Mouse (Mus musculus) CH12F3 (cell line): ENCODE measurements around the gene Hrg.
"Not testable (repeated sequence)": the region's sequence is repeated elsewhere in the genome, so short reads cannot be mapped to it uniquely, and the experiment has no call there.

ENCODE experiments used
- in situ Hi-C: fragments of 300-500 bp; cut with MboI; formaldehyde crosslinking; loops from 2 replicates; pipeline ENCODE4 v1.14.3; 2020; ENCODE audit warnings: low sequenced_read_pairs

Gene Hrg

DNA sequence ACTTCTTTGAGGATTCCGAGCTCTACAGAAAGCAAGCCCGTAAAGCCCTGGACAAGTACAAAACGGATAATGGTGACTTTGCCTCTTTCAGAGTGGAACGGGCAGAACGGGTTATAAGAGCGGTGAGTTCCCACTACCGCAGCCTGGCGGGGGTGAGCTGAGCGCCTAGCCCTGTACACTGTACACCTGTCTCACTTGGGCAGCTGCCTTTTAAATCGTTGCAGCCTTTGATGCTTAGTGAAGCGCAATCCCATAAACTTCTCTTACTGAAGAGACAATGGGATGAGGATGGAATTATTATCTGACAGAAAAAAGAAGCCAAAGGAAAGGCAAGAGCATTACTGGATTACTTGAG, 5.2 kb downstream of the Hrg start:
- in situ Hi-C loops = no loop called here

DNA sequence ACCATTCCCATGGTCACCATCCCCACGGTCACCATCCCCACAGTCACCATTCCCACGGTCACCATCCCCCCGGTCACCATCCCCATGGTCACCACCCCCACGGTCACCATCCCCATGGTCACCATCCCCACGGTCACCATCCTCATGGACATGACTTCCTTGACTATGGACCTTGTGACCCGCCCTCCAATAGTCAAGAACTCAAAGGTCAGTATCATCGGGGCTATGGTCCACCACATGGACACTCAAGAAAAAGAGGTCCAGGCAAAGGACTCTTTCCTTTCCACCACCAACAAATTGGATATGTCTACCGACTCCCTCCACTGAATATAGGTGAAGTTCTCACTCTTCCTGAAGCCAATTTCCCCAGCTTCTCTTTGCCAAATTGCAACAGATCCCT, 10.2 kb downstream of the Hrg start:
- in situ Hi-C loops = no loop called here

DNA sequence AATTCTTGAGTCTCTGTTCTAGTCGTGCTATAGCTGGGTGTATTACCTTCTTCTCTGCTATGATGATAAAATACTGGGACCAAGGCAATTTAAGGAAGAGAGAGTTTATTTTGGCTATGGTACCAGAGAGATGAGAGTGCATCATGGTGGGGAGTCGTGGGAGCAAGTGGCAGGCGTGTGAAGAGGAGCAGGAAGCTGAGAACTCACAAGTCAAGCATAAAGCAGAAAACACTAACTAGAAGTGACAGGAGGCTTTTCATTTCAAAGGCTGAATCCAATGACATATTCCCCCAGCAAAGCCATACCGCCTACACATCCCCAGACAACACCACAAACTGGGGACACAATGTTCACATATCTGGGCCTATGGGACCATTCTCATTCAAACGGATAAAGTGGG, 11.4 kb downstream of the Hrg start:
- in situ Hi-C loops = no loop called here

DNA sequence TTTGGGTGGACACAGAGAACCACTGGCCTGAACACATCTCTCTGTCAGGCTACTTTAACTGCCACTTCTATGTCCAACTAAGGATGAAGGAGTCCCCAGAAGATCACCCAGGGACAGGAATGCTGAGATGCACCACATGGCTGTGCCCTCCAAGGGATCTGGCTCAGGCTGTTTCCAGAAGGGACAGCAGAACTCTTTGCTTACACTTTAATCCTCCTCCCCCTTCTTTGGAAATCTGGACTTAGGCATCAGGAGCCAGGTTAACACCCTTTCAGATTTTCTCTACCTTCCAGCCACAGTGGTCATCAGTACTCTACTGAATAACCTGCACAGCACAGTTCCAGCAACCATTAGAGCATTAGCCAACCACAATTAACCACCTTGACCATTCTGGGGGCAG, 12.4 kb downstream of the Hrg start:
- in situ Hi-C loops = no loop called here

DNA sequence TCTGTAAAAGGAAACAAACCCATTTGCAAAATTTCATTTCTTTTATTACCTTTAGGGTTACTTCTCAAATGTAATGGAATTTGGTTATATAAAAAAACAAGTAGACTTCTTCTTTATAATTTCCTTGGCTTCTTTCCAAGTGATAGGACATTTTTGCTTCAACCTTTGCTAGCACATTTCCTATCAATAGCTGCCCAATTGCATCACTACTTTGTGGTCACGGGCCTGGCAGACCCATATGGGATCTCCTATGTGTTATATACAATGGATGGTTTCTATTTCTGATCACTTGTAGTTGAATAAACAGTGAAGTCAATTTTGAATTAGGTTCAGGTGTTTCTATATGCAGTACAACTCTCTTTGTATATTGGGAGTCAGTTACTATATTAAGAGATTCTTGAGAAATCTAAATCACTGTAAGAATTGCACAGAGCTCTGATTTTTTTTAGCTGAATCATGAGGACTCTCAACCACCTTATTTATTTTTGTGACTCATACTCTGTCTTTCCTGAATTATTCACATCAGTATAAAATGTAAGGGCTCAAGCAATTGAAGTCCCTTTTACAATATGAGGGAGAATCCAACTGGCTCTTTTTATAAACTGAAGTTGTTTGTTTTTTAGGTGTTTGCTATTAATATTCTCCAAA, 16.6 kb downstream of the Hrg start:
- in situ Hi-C loops = no loop called here

DNA sequence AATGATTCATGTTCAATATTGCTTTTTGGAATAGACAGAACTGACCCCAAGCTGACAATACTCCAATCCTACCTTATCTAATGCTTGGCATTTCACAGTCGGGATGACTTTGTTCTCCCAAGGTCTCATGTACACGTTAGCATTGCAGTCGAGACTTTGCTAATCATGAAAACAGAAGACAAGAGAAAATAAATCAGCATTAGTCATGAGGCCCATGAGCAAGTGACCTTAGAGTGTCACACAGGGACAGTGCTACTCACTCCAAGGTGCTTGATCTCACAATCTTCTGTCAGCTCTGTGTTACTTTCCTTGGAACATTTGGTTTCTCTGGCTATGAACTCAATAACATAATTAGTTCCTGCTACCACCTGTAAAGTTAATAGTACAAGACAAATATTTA, 46.1 kb downstream of the Hrg start:
- in situ Hi-C loops = not testable (repeated sequence)
